Mouse (Mus musculus) megakaryocyte-erythroid progenitor cell, adult 5-6 weeks (primary cell): ENCODE measurements around the gene Lnx2. TPM values are rescaled to one million over a fixed set of nuclear protein-coding genes. Genes with fewer than 3 reads are reported as not detected.
A peak's percentile ranks its signal among the peaks of the same experiment; 100 is the strongest.

ENCODE experiments used
- ATAC-seq: replicated peaks from 2 replicates; pipeline ENCODE4 v1.8.0; 2016; ENCODE audit warnings: mild to moderate bottlenecking, inconsistent platforms; ENCODE audit not compliant: severe bottlenecking, poor library complexity, low FRiP score, low TSS enrichment
- total RNA-seq, 2 experiments: library from RNA; stranded (forward) in 1 of 2; stranded (reverse) in 1 of 2; fragments of 200-1000, 215-1000 nt in 1 of 2; fragments of >200 nt in 1 of 2; fragmentation: Nextera tagmentation in 1 of 2; gene quantifications; 2 replicates each; pipeline ENCODE4 v1.2.3; 2014 to 2017

Gene Lnx2
- total RNA-seq (2014; fragmentation: Nextera tagmentation) (7.2 and 7.6 TPM in 2 replicates), total RNA-seq (2017) (3.3 and 7.9 TPM in 2 replicates)

GRCm38 (mm10) chr5:147076026-147076798 is at the start of gene Lnx2:
Gene Lnx2 (minus strand): TSS chr5:147076586.
- ATAC-seq, result peak; percentile 94

- ATAC-seq, result no peak
Observed at GRCm38 (mm10) chr5:147125542-147126185, 49.3 kb upstream of the Lnx2 start.

DNA sequence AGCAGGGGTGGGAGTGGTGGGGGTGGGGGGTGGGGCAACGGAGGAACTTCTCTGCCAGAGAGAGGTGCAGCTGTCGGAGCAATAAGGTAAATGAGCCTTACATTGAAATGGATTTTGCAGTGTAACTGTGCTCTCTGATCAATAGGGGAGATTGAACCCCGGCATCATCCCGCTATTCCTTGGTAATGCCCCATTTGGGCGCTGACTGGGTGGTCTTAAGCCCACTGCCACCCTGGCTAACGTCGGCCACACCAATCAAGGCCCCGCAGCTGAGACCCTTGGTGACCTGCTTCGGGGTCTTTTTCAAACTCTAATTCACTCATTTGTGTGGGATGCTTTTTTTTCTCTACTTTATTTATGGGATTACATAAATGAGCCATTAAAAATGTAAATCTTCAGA is 48.4 kb upstream of the Lnx2 start:
- no peak for ATAC-seq

GRCm38 (mm10) chr5:147121146-147121545 is 44.8 kb upstream of the Lnx2 start:
- no peak for ATAC-seq

- no peak for ATAC-seq
Observed at GRCm38 (mm10) chr5:147117027-147117426, 40.6 kb upstream of the Lnx2 start.

DNA sequence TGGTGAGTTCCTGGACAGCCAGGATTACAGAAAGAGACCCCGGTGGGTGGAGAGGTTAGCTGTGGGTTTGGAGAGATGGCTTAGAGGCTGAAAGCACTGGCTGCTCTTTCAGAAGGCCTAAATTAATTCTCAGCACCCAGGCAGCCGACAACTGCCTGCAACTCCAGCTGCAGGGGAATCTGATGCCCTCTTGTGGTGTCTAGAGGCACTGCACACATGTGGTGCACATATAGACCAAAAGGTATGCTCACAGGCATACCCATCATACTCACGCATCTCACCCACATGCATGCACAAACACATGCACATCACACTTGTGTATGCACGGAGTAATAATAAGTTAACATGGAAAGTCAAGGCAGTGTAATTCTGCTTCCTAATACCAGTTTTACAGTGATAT is 39.2 kb upstream of the Lnx2 start:
- ATAC-seq, result no peak

DNA sequence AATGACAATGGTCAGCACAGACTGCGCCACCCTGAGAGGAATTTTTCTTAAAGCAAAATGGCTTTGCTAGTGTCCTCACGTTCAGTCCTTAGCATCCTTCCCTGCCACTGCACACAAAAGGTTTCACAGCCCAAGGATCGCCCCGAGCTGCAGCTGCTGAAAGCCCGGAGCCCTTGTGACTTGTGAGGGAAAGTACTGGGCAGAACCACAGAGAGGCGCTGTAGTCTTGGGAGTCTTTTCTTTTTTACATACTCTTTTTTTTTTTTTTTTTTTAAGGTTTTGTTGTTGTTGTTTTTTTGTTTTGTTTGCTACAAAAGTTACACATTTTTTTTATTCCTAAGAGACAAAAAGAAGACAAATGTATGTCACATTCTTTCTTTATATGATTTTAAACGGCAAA is 38.4 kb upstream of the Lnx2 start:
- no peak for ATAC-seq

GRCm38 (mm10) chr5:147108861-147109591 is 32.6 kb upstream of the Lnx2 start:
- no peak for ATAC-seq

GRCm38 (mm10) chr5:147107276-147107675 is 30.9 kb upstream of the Lnx2 start:
- ATAC-seq, result no peak

GRCm38 (mm10) chr5:147102295-147102694 is 25.9 kb upstream of the Lnx2 start:
- no peak for ATAC-seq

- ATAC-seq, result no peak
Observed at GRCm38 (mm10) chr5:147100180-147100579, 23.8 kb upstream of the Lnx2 start.

- ATAC-seq, result no peak
Observed at GRCm38 (mm10) chr5:147098667-147099066, 22.3 kb upstream of the Lnx2 start.

GRCm38 (mm10) chr5:147096586-147096985 is 20.2 kb upstream of the Lnx2 start:
- ATAC-seq, result no peak

DNA sequence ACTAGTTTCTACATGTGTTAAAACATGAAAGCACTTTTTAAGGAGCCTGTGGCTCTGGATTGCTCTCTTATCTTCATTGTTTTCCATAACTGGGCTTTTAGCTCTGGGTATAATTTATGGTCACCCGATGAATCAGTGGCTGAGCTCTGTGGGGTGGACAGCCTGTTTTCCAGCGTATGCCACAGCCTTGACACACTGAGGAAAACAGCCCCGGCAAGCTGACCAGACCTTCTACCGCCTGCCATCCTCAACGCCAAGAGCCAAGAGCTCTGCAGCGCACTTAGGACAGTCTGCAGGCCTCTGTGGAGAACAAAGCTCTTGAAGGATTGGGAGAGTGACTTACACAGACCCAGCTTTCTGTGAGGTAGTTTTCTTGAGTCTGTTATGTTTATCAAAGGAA is 17.9 kb upstream of the Lnx2 start:
- no peak for ATAC-seq

GRCm38 (mm10) chr5:147092448-147092847 is 16.1 kb upstream of the Lnx2 start:
- no peak for ATAC-seq

- no peak for ATAC-seq
Observed at GRCm38 (mm10) chr5:147090256-147090963, 14.0 kb upstream of the Lnx2 start.

GRCm38 (mm10) chr5:147089836-147090235 is 13.4 kb upstream of the Lnx2 start:
- ATAC-seq, result no peak

- no peak for ATAC-seq
Observed at GRCm38 (mm10) chr5:147086816-147087215, 10.4 kb upstream of the Lnx2 start.

DNA sequence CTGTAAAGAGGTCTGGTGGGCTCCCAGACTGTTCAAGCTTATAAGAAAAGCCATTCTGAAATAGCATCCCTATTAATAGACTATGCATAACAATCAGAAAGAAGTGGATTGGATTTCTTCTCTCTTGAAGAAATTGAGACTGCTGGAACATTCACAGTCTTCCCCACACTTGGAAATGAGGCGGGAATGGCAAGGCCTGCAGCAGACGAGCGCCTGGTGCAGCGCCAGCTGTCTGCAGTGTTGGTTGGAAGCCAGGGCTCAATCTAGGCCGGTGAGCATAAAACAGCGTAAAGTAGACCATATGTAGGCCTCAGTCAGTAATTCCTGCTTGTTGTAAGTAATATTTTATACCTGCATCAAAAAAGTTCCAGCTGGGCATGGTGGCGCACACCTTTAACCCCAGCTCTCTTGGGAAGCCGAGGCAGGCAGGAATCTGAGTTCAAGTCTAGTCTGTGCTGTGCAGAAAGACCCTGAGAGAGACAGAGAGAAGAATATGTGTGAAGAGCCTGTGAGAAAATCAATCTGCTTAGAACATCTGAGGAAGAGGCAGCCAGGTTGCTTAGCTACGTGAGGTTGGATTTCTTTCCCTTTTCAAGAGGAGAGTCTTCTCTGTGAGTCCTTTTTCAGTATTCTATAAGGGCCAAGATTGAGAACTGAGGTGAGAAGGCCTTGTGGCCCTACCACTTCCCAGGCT is 9.0 kb upstream of the Lnx2 start:
- no peak for ATAC-seq
